Comparison of ENCODE assay signal across 11 mouse cellular contexts in the genomic region with DNA sequence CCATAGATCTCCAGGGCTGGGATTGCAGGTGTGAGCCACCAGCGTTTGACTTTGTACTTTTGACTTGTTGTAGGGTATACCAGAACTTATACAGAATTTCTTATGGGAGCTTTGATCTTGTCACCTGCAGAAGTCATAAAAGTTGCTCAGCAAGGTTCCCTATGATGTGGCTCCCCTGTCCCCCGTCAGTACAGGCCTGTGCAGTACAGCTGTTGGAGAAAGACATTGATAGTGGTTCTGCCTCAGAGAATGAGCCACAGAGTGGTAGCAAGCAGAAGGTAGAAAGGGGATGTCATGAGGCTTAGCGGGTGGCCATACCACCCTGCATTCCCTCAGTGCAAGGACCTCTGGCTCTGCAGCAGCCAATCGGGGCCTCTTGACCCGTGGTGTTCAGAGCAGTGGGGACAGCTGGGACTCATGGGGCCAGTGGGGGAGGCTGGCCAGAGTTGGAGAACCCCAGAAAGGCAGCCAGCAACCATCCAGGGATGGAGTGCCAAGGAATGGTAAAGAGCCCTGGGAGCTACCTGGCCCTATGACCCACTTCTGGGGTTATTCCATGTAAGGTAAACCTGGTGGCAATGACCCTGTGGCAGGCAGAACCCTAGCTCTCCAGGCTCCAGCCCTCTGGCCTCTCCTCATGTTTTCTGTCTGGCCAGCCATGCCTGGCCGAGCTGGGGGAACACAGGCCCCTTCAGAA. TPM values are rescaled to one million over a fixed set of nuclear protein-coding genes. Genes with fewer than 3 reads are reported as not detected.
DNase-seq lines count a peak whose midpoint lies in the region; ATAC-seq and TF ChIP-seq lines count a peak whose summit lies in the region.
"Had no signal": no experiment of that assay in that cellular context is flagged by ENCODE, and none has a peak within 500 bp of the region (broad histone marks: within the 10 kb centered on the region; RNA-seq: fewer than 3 reads in every experiment).

No protein-coding gene starts in this region.

- no peaks in the 10 kb centered on the region for H3K79me2 ChIP-seq in myocyte (ENCODE audit: control insufficient read depth, insufficient read depth)

- H3K36me3 ChIP-seq in heart, embryonic 13.5 days, result no peaks in the 10 kb centered on the region
- no peaks in the 10 kb centered on the region for H3K36me3 ChIP-seq in embryonic facial prominence, embryonic 11.5 days (replicated peaks; ENCODE audit: control insufficient read depth, insufficient read depth, low read depth, low read length)
- H3K36me3 ChIP-seq in hindbrain, embryonic 12.5 days, result no peaks in the 10 kb centered on the region
- H3K36me3 ChIP-seq in myocyte (ENCODE audit: control insufficient read depth, insufficient read depth), result no peaks in the 10 kb centered on the region

- peaks cover 29% of the 10 kb centered on the region for H3K27me3 ChIP-seq in heart, embryonic 13.5 days (replicated peaks)
- no peaks in the 10 kb centered on the region for H3K27me3 ChIP-seq in embryonic facial prominence, embryonic 11.5 days (ENCODE audit: control insufficient read depth, insufficient read depth, low read length)
- no peaks in the 10 kb centered on the region for H3K27me3 ChIP-seq in hindbrain, embryonic 12.5 days
- H3K27me3 ChIP-seq in myocyte (ENCODE audit: control insufficient read depth, insufficient read depth, insufficient read length), result peaks cover 28% of the 10 kb centered on the region

- peaks cover 46% of the 10 kb centered on the region for H3K4me1 ChIP-seq in heart, embryonic 13.5 days
- peaks cover 6% of the 10 kb centered on the region for H3K4me1 ChIP-seq in embryonic facial prominence, embryonic 11.5 days (ENCODE audit: control insufficient read depth, insufficient read depth, low read length)
- H3K4me1 ChIP-seq in hindbrain, embryonic 12.5 days, result peaks cover 60% of the 10 kb centered on the region

- H3K27ac ChIP-seq in heart, embryonic 13.5 days (replicated peaks), result peak overlapping the region; percentile 86
- peak overlapping the region; percentile 48 for H3K27ac ChIP-seq in embryonic facial prominence, embryonic 11.5 days (replicated peaks; ENCODE audit: low read depth, low read length)
- H3K27ac ChIP-seq in hindbrain, embryonic 12.5 days, result peak overlapping the region; percentile 64

- no peak for TF ChIP-seq POLR2A in myocyte (IDR thresholded peaks at IDR 0.05; ENCODE audit: insufficient read length, low read depth)

- no peak overlapping the region for H3K4me3 ChIP-seq in heart, embryonic 13.5 days
- H3K4me3 ChIP-seq in embryonic facial prominence, embryonic 11.5 days (ENCODE audit: low read depth, low read length), result no peak overlapping the region
- H3K4me3 ChIP-seq in hindbrain, embryonic 12.5 days, result no peak overlapping the region
- H3K4me3 ChIP-seq in myocyte, result no peak overlapping the region

- intact Hi-C loops in heart, postnatal 36 days (cut with DNase I), result loop anchor here (5.0 kb wide), 1 partner anchor 53 kb away; no protein-coding TSS in a partner anchor
- intact Hi-C loops in left cerebral cortex, postnatal 4 days (cut with DNase I), result no loop called here
- intact Hi-C loops in left cerebral cortex, postnatal 25 days (cut with DNase I), result no loop called here

- 0 out of 2 replicates have a peak, but pooled peaks have one; percentile 5 for ATAC-seq in heart, embryonic 13.5 days (ENCODE audit: extremely low read depth, insufficient number of reproducible peaks, low FRiP score, low TSS enrichment)
- ATAC-seq in embryonic facial prominence, embryonic 11.5 days (replicated peaks; ENCODE audit: insufficient number of reproducible peaks, low FRiP score, low TSS enrichment, low read depth), result no peak; the same call in 1 of the 2 replicates
- ATAC-seq in hindbrain, embryonic 12.5 days (ENCODE audit: low FRiP score), result no peak
- ATAC-seq: CD4-positive, CD25-positive, alpha-beta regulatory T cell, adult 4 months had no signal

- 39% methylated on average over 6 of the region's 6 CpGs for WGBS in heart, embryonic 13.5 days
- 54% methylated on average over 6 of the region's 6 CpGs for WGBS in embryonic facial prominence, embryonic 11.5 days
- 54% methylated on average over 6 of the region's 6 CpGs for WGBS in hindbrain, embryonic 12.5 days

- H3ac ChIP-seq in myocyte (ENCODE audit: control insufficient read depth, insufficient read length), result no peak overlapping the region

- H3K9ac ChIP-seq in heart, embryonic 13.5 days, result peak overlapping the region; percentile 52; the same call in 1 of the 2 replicates
- H3K9ac ChIP-seq in embryonic facial prominence, embryonic 11.5 days (replicated peaks; ENCODE audit: low read length), result peak overlapping the region; percentile 32
- H3K9ac ChIP-seq in hindbrain, embryonic 12.5 days, result 0 out of 2 replicates have a peak overlapping the region, but pooled peaks have one; percentile 10

- no peaks in the 10 kb centered on the region for H3K9me3 ChIP-seq in heart, embryonic 13.5 days
- no peaks in the 10 kb centered on the region for H3K9me3 ChIP-seq in embryonic facial prominence, embryonic 11.5 days (replicated peaks; ENCODE audit: control insufficient read depth, low read length)
- H3K9me3 ChIP-seq in hindbrain, embryonic 12.5 days (replicated peaks), result no peaks in the 10 kb centered on the region

- H3K4me2 ChIP-seq in heart, embryonic 13.5 days, result no peak overlapping the region
- no peak overlapping the region for H3K4me2 ChIP-seq in embryonic facial prominence, embryonic 11.5 days (ENCODE audit: low read depth, low read length)
- H3K4me2 ChIP-seq in hindbrain, embryonic 12.5 days (replicated peaks), result no peak overlapping the region
- H3K4me2 ChIP-seq in myocyte (ENCODE audit: low read depth), result peak overlapping the region; percentile 49

- DNase-seq in heart, postnatal 36 days, result no peak
- DNase-seq in embryonic facial prominence, embryonic 11.5 days (ENCODE audit: low spot score), result no peak
- DNase-seq in spleen, postnatal 14 days (ENCODE audit: low spot score in 2 of 2), result no peak
- DNase-seq in left cerebral cortex, postnatal 4 days, result no peak
- DNase-seq in left cerebral cortex, postnatal 25 days (ENCODE audit: low spot score in 2 of 2), result no peak

TF ChIP-seq in myocyte, 11 proteins besides CTCF, POLR2A, EP300 and RAD21:
- TF ChIP-seq MAX (IDR thresholded peaks at IDR 0.05; ENCODE audit: low read depth), result no peak
- no peak for TF ChIP-seq SRF (IDR thresholded peaks at IDR 0.05; ENCODE audit: control insufficient read depth, insufficient read length, low read depth)
- no peak for TF ChIP-seq REST (IDR thresholded peaks at IDR 0.05; ENCODE audit: insufficient read depth, insufficient read length)
- TF ChIP-seq CEBPB (IDR thresholded peaks at IDR 0.05; ENCODE audit: insufficient read depth, poor library complexity, severe bottlenecking), result no peak
- no peak for TF ChIP-seq TCF3 (IDR thresholded peaks at IDR 0.05; ENCODE audit: insufficient read length, low read depth)
- TF ChIP-seq MYOG (IDR thresholded peaks at IDR 0.05; ENCODE audit: control insufficient read depth in 1 of 3, insufficient read depth in 1 of 3, insufficient read length in 2 of 3, low read depth in 2 of 3), result no peak
- no peak for TF ChIP-seq POLR2AphosphoS2 (IDR thresholded peaks at IDR 0.05; ENCODE audit: insufficient read length, low read depth)
- no peak for TF ChIP-seq E2F4 (IDR thresholded peaks at IDR 0.05; ENCODE audit: insufficient read depth)
- no peak for TF ChIP-seq USF1 (IDR thresholded peaks at IDR 0.05; ENCODE audit: low read depth)
- no peak for TF ChIP-seq TCF12 (IDR thresholded peaks at IDR 0.05; ENCODE audit: insufficient read depth, poor library complexity, severe bottlenecking)
- no peak for TF ChIP-seq MYOD1 (IDR thresholded peaks at IDR 0.05; ENCODE audit: control insufficient read depth in 1 of 3, insufficient read length in 2 of 3, low read depth in 2 of 3)

RNA-seq across cellular contexts. Expression of a gene that starts 58.6 kb away (rescaled TPM):
- polyA plus RNA-seq in heart, embryonic 13.5 days (2015; fragmentation: Nextera tagmentation; extraction: Ambion mirVana), result not detected in 2 replicates
- total RNA-seq in heart, postnatal 36 days (2021), result not detected
- not detected in 2 replicates for polyA plus RNA-seq in embryonic facial prominence, embryonic 11.5 days (2014; fragmentation: Nextera tagmentation; extraction: Ambion mirVana)
- polyA plus RNA-seq in hindbrain, embryonic 12.5 days (2016; fragmentation: Nextera tagmentation; extraction: Ambion mirVana), result not detected in 2 replicates
- not detected for polyA plus RNA-seq in myocyte (2012; fragmentation: generic; extraction: Trizol)
- total RNA-seq in left cerebral cortex, postnatal 4 days (2021), result not detected
- total RNA-seq in left cerebral cortex, postnatal 25 days (2021), result not detected
- total RNA-seq: adrenal gland, adult 18-20 months had no signal
- polyA plus RNA-seq: CD4-positive, CD25-positive, alpha-beta regulatory T cell, adult 4 months; spleen, adult 2 months had no signal
